Mouse (Mus musculus): ENCODE results near the gene Svs5. TPM values are rescaled to one million over a fixed set of nuclear protein-coding genes. Genes with fewer than 3 reads are reported as not detected.
A peak's percentile ranks its signal among the peaks of the same experiment; 100 is the strongest.
"Not testable (repeated sequence)": the region's sequence is repeated elsewhere in the genome, so short reads cannot be mapped to it uniquely, and the experiment has no call there.

Gene Svs5
- polyA plus RNA-seq (2015; fragmentation: Nextera tagmentation; extraction: Ambion mirVana): not detected in 2 replicates

DNA sequence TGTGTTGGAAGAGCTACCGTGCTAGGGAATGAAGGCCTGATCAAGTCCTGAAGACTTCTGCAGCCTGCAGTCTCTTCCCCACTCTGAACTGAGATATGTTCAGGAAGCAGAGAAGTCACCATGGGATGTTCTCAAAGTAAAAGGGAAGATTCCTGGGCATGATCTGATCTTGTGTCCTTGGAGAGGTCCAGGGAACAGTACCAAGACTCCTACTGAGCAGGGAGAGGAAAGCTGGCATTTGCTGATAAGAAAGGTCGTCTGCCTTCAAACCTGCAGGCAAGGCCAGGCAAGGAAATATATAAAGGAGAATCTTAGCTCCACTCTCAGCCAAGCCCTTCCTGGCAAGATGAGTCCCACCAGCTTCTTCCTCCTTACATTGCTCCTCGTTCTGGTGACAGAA lies at the start of gene Svs5:
Gene Svs5, plus strand, starts transcription at position 301 of the 400 bp plus-strand sequence.
- DNase-seq (ENCODE audit: low spot score): not testable (repeated sequence)

DNA sequence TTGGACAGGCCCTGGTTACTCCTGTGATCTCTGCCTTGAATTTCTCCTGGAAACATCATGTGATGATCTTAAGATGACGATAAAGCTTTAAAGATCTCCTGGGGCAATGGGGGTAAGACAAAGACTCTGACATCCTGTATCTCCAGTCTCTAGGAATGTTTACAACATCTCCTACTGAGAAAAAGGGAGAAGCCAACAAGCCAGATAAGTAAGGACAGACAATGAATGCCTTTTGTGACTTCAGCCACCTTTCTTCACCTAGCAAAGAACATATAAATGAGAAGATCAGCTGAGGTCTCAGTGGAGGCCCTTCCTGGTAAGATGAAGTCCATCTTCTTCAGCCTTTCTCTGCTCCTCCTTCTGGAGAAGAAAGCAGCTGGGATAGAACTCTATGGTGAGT lies 43.6 kb upstream of the Svs5 start, which contains the start of gene Svs3a:
Gene Svs3a, plus strand, starts transcription at position 301 of the 400 bp plus-strand sequence.
- DNase-seq (ENCODE audit: low spot score): not testable (repeated sequence)

DNA sequence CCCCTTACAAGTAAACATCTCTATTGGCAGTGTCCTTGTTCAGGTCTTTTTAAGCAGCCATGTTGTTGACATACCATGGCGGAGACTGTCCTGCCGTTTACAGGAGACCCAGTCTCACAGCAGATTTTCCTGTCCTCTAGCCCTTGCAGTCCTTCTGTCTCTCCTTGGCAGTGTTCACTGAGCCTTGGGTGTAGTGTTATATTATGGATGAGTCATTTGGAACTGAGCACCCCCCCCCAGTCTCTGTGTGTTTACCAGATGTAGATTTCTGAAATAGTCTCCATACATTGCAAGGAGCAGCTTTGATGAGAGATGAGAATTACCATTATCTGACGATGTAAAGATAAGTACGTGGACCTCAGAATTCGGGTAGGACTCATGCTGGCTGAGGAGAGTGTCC lies 19.9 kb upstream of the Svs5 start:
- DNase-seq (ENCODE audit: low spot score): no peak

DNA sequence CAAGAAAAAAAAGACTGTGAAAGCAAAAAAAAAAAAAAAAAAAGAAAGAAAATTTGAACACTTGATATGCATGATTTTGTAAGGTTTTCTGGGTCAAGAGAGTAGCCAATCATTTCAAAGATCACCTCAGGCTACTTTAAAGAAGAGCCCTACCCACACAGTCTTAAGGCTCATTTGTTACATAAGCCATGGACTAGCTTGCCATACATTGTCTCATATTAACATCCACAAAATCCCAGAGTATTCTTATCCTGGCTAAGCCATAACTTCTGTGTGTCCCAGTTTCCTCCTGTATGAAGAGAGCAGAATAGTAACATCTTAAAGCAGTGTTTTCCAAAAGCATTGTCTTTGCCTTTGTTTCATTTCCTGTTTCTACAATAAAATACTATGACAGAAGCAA lies 17.1 kb upstream of the Svs5 start:
- DNase-seq (ENCODE audit: low spot score): not testable (repeated sequence)

DNA sequence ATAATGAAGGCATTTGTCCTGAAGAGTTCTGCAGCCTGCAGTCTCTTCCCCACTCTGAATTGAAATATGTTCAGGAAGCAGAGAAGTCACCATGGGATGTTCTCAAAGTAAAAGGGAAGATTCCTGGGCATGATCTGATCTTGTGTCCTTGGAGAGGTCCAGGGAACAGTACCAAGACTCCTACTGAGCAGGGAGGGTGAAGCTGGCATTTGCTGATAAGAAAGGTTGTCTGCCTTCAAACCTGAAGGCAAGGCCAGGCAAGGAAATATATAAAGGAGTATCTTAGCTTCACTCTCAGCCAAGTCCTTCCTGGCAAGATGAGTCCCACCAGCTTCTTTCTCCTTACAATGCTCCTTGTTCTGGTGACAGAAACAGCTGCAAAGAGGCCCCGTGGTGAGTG lies 16.1 kb upstream of the Svs5 start, which contains the start of gene Svs6:
Gene Svs6, plus strand, starts transcription at position 301 of the 400 bp plus-strand sequence.
- DNase-seq (ENCODE audit: low spot score): not testable (repeated sequence)

DNA sequence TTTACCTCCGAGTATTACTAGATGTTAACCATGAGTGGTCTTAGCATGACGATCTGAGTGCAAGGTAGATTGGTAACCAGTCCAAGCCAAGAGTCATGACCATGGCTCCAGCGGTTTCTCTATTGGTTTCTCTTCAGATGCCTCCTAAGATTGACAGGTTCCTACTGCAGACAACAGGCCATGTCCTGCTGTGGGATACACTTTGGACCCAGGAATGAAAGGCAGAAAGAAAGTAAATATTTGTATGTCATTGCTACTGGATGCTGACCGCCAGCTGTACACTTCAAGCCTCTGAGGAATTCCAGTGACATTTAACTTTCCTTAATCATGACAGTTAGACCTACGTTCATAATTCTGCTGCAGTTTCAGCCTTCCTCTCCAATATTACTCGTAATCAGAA lies 11.6 kb upstream of the Svs5 start:
- DNase-seq (ENCODE audit: low spot score): no peak

DNA sequence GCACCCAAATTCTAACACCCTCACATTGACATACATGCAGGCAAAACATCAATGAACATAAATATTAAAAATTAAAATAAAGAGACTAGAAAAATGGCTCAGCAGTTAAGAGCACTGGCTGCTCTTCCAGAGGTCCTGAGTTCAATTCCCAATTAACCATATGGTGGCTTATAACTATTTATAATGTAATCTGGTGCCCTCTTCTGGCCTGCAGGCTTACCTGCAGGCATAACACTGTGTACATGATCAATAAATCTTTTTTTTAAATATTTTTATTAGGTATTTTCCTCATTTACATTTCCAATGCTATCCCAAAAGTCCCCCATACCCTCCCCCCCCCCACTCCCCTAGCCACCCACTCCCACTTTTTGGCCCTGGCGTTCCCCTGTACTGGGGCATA lies 11.2 kb downstream of the Svs5 start:
- not testable (repeated sequence) for DNase-seq (ENCODE audit: low spot score)

DNA sequence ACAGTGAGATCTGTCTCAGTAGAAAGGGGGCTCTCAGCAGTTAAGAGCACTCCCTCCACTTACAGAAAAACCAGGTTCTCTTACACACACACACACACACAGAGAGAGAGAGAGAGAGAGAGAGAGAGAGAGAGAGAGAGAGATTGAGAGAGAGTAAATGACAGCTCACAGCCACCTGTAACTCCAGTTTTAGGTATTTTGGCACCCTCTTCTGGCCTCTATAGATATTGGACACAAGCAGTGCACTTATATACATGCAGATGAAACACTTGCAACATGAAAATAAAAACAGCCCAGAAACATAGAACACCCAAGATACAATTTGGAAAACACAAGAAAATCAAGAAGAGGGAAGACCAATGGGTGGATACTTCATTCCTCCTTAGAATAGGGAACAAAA lies 15.2 kb downstream of the Svs5 start:
- DNase-seq (ENCODE audit: low spot score): not testable (repeated sequence)

DNA sequence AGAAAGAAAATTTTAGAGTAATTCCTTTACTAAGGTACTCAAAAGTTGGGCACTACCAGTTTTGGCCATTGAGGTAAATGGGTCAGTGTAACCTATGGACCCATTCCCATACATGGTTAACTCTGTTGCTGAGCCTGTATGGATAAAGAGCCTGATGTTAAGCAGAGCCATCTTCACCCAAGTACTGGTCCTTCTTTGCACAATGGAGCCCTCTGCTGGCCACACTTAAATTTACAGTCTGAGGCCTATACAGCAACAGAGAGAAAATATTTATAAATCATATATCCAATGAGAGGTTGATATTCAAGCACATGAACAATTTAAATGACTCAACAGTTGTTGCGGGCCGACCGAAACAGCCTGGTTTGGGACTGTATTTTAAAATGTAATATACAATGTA lies 16.4 kb downstream of the Svs5 start:
- peak; percentile 28 for DNase-seq (ENCODE audit: low spot score)

DNA sequence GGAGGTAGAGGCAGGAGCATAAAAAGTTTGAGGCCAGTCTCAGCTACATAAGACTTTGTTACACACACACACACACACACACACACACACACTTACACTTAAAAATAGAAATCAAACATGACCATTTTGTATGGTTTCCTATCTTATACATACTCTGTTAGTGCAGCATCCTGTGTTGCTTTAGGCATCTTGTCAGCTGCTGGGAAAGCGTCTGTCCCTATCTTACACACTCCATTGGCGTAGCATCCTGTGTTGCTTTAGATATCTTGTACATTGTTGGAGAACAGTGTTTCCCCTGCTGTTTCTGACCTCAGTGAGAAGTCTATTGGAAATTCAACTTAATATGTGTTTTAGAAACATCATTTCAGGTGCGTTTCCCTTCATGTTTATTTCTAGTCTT lies 20.2 kb downstream of the Svs5 start:
- DNase-seq (ENCODE audit: low spot score): no peak

DNA sequence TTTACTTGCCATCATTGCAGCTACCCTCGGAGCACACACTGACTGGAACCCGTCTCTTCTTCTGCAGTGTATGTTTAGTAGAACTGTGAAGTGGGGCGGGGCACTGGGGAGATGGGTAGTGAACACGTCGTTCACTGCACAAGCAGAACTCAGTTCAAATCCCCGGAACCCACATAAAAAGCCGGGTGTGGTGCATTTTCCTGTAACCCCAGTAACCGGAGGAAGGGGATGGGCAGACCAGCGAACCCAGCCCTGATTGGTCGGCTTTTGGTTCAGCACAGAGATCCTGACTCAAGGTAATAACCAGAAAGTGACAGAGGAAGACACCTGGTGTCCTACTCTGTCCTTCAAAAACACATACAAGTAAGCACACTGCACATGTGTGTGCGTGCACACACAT lies 20.8 kb downstream of the Svs5 start:
- no peak for DNase-seq (ENCODE audit: low spot score)

DNA sequence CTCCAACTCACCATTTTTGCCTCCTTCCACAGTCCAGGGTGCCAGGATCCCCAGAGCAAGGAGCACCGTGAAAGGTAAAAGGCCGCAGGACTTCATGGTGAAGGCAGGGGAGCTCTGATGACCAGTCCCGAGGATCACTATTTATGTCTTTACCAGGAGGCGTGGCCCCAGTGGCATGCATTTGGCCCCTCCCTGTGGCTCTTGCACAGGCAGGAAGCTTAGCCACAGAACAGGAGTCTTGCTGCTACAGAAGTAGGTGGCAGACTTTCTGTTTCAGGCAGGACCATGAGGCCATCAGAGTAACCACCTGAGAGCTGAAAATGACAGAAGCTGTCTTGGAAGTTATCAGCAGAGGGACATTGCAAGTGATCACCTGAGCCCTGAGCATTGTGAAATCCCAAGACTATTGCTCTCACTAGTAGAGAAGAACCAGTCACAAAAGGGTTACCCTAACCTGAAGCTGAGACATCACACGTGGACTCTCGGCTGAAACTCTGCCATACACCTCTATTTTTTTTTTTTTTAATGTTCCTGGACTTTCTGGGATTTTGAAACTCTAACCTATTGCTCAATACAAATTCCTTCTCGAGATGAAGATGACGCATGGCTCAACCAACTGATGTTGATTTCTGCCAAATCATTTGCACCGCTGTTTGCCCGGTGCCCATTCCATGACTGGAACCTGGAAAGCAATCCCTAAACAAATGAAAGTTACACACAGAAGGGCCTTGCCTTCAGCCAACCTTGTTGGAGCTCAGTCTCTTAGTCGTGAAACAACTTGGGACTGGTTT lies 23.8 kb downstream of the Svs5 start:
- no peak for DNase-seq (ENCODE audit: low spot score)

DNA sequence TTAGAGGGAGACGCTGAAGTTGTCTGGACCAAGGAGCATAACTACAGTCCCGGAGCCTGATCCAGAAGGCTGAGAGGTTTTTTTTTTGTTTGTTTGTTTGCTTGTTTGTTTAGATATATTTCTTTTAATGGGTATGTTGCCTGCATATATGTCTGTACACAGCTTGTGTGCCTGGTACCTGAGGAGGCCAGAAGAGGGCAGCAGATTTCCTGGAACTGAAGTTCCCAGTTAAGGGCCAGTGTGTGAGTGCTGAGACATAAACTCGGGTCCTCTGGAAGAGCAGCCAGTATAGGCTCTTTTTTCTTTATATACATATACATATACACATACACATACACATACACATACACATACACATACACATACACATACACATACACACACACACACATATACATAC lies 25.8 kb downstream of the Svs5 start:
- no peak for DNase-seq (ENCODE audit: low spot score)

DNA sequence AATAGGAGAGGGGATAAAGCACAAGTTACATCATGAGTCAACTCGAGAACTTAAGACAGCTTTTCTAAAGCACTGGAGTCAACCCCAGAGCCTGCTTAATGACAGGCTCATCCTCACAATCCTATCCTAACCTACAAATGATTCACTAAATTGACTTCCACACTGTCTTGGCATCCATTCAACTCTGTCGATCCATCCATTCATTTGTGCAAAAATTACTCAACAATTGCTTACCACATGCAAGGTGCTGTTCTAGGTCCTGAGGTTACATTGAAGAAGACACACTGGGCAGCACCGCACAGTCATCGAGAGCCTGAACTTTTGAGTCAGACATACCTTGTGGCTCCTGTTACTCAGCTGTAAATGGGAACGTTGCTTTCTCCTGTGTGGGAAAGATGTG lies 26.5 kb downstream of the Svs5 start:
- DNase-seq (ENCODE audit: low spot score): no peak

DNA sequence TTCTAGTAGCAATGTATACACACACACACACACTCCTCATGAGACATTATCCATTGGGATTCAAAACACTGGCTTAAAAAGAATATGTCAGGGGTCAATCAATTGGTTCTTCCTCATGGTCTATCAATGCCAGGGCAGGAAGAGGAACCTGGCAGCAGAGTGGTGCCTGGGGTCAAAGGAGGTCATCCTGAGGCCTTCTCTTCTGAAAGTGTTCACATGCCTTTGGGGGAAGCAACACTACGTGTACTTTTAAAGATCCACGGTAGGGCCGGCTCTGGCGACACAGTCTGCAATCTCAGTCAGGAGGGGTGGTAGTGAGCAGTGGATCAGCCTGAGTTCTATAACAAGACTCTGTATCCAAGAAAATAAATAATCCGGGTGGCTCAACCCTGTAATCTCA lies 27.1 kb downstream of the Svs5 start:
- no peak for DNase-seq (ENCODE audit: low spot score)

DNA sequence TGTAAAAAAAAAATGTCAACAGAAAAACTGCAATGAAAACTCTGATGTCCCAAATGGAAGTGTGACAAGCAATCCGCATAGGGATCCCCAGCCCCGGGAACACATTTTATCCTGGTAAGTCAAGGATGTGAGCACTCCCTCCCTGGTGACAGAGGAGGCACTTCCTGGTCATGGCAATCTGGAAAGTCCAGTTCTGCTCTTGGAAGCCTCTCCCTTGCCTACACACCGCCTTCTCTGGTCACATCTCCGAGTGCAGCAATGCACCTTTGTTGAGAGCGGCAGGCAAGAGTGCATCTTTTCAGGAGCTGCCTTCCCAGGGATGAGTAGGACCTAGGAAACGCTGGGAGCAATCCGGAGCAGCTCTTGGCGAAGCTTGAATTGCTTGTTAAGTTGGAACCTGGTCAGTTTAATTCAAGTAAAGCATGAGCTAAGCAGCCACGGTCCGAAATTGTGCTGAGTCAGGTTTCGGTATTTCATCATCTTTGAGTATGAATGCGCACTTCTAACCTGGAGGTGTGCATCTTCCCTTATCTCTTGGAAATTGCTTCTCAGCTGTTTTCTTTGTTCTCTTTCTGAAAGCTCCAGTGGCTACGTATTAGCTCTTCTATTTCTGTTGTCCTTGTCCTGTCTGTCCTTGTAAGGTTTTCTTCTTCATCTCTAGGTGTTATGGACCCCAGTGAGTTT lies 28.6 kb downstream of the Svs5 start:
- DNase-seq (ENCODE audit: low spot score): no peak

DNA sequence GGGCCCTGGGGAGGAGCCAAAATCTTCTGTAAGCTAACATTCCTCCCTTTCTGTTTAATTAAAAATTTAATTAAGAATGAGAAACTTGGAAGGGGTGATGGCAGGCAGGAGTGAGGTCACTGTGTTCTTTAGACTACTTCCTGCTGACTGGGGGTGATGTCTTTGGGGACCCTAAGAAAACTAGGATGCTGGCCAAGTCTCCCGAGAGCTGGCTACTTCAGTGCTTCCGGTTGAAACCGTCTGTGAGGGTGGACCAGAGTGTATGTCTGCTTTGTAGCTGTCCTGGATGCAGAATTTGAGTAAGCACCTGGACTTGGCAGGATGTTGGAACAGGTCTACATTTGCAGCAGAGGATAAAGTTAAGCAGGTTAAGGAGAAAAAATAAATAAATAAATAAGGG lies 34.4 kb downstream of the Svs5 start:
- no peak for DNase-seq (ENCODE audit: low spot score)

DNA sequence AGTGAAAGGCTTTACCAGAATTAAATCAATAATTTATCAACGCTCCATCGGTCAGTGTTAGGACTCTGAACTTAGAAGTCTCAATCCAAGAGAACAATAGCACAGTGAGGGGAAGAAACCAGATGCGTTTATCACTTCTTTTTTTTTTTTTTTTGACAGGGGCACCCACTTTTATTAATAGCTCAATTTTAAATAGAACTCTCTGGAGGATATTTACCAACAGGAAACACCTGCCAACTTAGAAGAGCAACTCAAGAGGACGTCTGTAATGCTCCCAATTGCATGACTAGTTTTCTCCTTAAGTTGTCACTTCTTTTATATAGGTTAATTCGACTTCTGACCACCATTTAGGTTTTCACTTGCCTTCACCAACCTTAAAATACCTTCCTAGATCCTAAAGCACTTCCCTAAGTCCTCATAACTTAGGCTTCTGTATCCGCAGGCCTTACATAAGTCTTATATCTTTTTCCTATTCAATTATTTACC lies 36.1 kb downstream of the Svs5 start:
- no peak for DNase-seq (ENCODE audit: low spot score)

DNA sequence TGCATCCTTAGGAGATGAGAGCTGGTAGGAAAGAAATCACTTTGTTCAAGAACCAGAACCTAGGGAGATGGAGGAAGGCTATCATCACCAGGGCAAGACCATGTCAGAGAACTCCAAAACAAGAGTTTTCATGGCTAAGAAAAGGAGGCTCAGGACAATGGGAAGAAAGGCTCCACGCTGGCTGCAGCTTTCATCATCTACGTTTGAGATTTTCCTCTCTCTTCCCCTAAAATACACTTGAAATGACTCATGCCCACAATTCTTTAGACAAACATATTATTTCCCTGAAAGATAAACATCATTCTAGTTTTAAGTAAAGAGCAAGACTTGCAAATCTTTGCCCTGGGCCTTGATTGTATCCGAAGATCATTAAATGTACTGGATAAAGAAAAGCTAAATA lies 38.8 kb downstream of the Svs5 start:
- DNase-seq (ENCODE audit: low spot score): no peak

DNA sequence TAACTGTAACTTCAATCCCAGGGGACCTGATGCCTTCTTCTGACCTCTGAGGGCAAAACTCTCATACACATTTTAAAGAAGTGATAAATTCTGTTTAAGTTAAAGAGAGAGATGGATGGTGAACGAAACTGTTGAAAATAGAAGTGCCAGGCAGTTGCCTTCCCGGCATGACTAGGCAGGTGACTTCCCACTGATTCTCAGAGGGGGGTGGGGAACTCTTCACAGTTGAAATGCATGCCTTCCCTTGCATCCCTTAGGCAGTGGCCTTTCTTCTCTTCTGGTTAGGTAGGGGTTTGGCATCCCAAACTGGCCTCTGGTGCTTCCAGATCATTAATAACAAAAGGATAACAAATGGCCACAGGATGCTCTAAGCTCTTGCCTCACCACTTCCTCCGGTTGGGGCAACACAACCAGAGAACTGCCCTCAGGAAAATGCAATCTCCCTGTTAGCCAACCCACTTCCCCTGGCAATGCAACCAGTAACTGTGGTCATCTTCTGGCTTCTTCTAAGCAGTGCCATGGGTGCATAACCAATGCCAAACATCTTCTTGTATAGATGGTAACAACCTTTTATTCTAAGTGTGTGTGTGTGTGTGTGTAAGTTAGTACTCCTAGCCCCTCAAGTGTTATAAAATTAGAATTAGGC lies 40.0 kb downstream of the Svs5 start:
- no peak for DNase-seq (ENCODE audit: low spot score)

DNA sequence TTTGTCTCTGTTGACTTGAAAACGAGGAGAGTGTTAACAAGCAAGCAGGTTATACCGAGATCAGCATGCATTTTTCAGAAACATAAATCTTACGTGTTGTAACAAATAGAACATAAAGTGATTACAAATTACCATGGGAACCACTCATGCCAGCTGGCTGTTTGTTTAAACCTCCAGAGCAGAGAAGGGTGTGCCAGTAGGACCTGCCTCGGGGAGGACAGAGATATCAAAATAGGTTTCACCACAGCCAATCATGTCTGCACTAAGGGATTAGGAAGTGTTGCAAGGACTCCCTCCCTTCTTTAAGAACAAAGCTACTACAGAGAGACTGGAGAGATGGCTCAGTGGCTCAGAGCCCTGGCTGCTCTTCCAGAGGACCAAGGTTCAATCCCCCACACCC lies 40.6 kb downstream of the Svs5 start:
- DNase-seq (ENCODE audit: low spot score): no peak
